In genomic region chr11:88687010-88687409, GRCm38 (mm10) we compare ENCODE assay signal across 13 mouse cellular contexts. TPM values are rescaled to one million over a fixed set of nuclear protein-coding genes. Genes with fewer than 3 reads are reported as not detected.
DNase-seq lines count a peak whose midpoint lies in the region; ATAC-seq and TF ChIP-seq lines count a peak whose summit lies in the region.
"Had no signal": no experiment of that assay in that cellular context is flagged by ENCODE, and none has a peak within 500 bp of the region (broad histone marks: within the 10 kb centered on the region; RNA-seq: fewer than 3 reads in every experiment).

No protein-coding gene starts in this region.

- no peaks in the 10 kb centered on the region for H3K27me3 ChIP-seq in embryonic facial prominence, embryonic 14.5 days (replicated peaks; ENCODE audit: control insufficient read depth, insufficient read depth, low read length)
- H3K27me3 ChIP-seq in embryonic facial prominence, embryonic 10.5 days (replicated peaks; ENCODE audit: low read depth, poor library complexity, severe bottlenecking), result no peaks in the 10 kb centered on the region
- no peaks in the 10 kb centered on the region for H3K27me3 ChIP-seq in ES-Bruce4 (ENCODE audit: control insufficient read depth, insufficient read depth, low read length, poor library complexity, severe bottlenecking)
- H3K27me3 ChIP-seq in kidney, embryonic 16.5 days (ENCODE audit: insufficient read depth, low read length), result no peaks in the 10 kb centered on the region
- H3K27me3 ChIP-seq in lung, postnatal 0 days (replicated peaks; ENCODE audit: insufficient read depth, low read length), result no peaks in the 10 kb centered on the region
- H3K27me3 ChIP-seq: Patski had no signal

- no peak for ATAC-seq in embryonic facial prominence, embryonic 14.5 days (ENCODE audit: low read depth)
- no peak for ATAC-seq in kidney, embryonic 16.5 days (ENCODE audit: low FRiP score, low TSS enrichment)
- ATAC-seq in lung, postnatal 0 days, result peak; percentile 68
- no peak for ATAC-seq in CD4-positive, CD25-positive, alpha-beta regulatory T cell, adult 4 months
- ATAC-seq: Patski had no signal

- intact Hi-C loops in left cerebral cortex, postnatal 10 days (cut with DNase I), result no loop called here

- no peak overlapping the region for H3K9ac ChIP-seq in embryonic facial prominence, embryonic 14.5 days (ENCODE audit: low read depth, low read length)
- peak overlapping the region; percentile 60 for H3K9ac ChIP-seq in ES-Bruce4 (ENCODE audit: low read depth, poor library complexity, severe bottlenecking)
- H3K9ac ChIP-seq in kidney, embryonic 16.5 days (replicated peaks; ENCODE audit: low read length), result 0 out of 2 replicates have a peak overlapping the region, but pooled peaks have one; percentile 3
- no peak overlapping the region for H3K9ac ChIP-seq in lung, postnatal 0 days (replicated peaks; ENCODE audit: low read depth)

- H3K4me1 ChIP-seq in embryonic facial prominence, embryonic 14.5 days (ENCODE audit: control insufficient read depth, insufficient read depth, low read length), result peaks cover 30% of the 10 kb centered on the region
- H3K4me1 ChIP-seq in embryonic facial prominence, embryonic 10.5 days, result peaks cover 95% of the 10 kb centered on the region
- H3K4me1 ChIP-seq in ES-Bruce4 (ENCODE audit: control insufficient read depth, insufficient read depth, low read length), result peaks cover 14% of the 10 kb centered on the region
- H3K4me1 ChIP-seq in kidney, embryonic 16.5 days (ENCODE audit: insufficient read depth, low read length), result peaks cover 95% of the 10 kb centered on the region
- peaks cover 21% of the 10 kb centered on the region; the same call in 1 of the 2 replicates for H3K4me1 ChIP-seq in lung, postnatal 0 days (ENCODE audit: insufficient read depth, low read depth, low read length)

- no peak for TF ChIP-seq EP300 in ES-Bruce4 (IDR thresholded peaks at IDR 0.05; ENCODE audit: insufficient read depth, low read depth, low read length)
- TF ChIP-seq EP300 in lung, postnatal 0 days (IDR thresholded peaks at IDR 0.05), result no peak

- H3K36me3 ChIP-seq in embryonic facial prominence, embryonic 14.5 days (ENCODE audit: control insufficient read depth, insufficient read depth, low read length), result peaks cover 29% of the 10 kb centered on the region
- peaks cover 79% of the 10 kb centered on the region for H3K36me3 ChIP-seq in embryonic facial prominence, embryonic 10.5 days (replicated peaks)
- H3K36me3 ChIP-seq in ES-Bruce4 (ENCODE audit: control insufficient read depth, insufficient read depth, low read length, poor library complexity, severe bottlenecking), result 0 out of 2 replicates have a peak, but pooled peaks cover 6% of the 10 kb centered on the region
- peaks cover 16% of the 10 kb centered on the region for H3K36me3 ChIP-seq in kidney, embryonic 16.5 days (ENCODE audit: insufficient read depth, low read length)
- no peaks in the 10 kb centered on the region for H3K36me3 ChIP-seq in lung, postnatal 0 days (ENCODE audit: insufficient read depth, low read length)

- TF ChIP-seq POLR2A in ES-Bruce4 (IDR thresholded peaks at IDR 0.05; ENCODE audit: insufficient read depth, low read length), result no peak

- 41% methylated on average over 5 of the region's 5 CpGs for WGBS in embryonic facial prominence, embryonic 14.5 days
- WGBS in embryonic facial prominence, embryonic 10.5 days, result 80% methylated on average over 5 of the region's 5 CpGs
- WGBS in kidney, embryonic 16.5 days, result 37% methylated on average over 5 of the region's 5 CpGs
- 55% methylated on average over 5 of the region's 5 CpGs for WGBS in lung, postnatal 0 days

- H3K4me2 ChIP-seq in embryonic facial prominence, embryonic 14.5 days (ENCODE audit: low read depth, low read length), result no peak overlapping the region
- H3K4me2 ChIP-seq in kidney, embryonic 16.5 days (replicated peaks; ENCODE audit: low read depth, low read length), result no peak overlapping the region
- H3K4me2 ChIP-seq in lung, postnatal 0 days (replicated peaks; ENCODE audit: low read depth, low read length), result no peak overlapping the region

- H3K27ac ChIP-seq in embryonic facial prominence, embryonic 14.5 days (replicated peaks; ENCODE audit: low read depth, low read length), result no peak overlapping the region; the same call in 1 of the 2 replicates
- H3K27ac ChIP-seq in embryonic facial prominence, embryonic 10.5 days (replicated peaks), result no peak overlapping the region
- H3K27ac ChIP-seq in ES-Bruce4 (ENCODE audit: insufficient read depth, low read length), result peak overlapping the region; percentile 72
- H3K27ac ChIP-seq in kidney, embryonic 16.5 days (ENCODE audit: low read length), result peak overlapping the region; percentile 80
- peak overlapping the region; percentile 17 for H3K27ac ChIP-seq in lung, postnatal 0 days (ENCODE audit: low read length)

- peak; percentile 43 for DNase-seq in embryonic facial prominence, embryonic 14.5 days (ENCODE audit: low spot score)
- DNase-seq in embryonic facial prominence, embryonic 10.5 days (ENCODE audit: low spot score), result no peak
- DNase-seq in lung, postnatal 0 days (ENCODE audit: low spot score), result peak; percentile 71
- DNase-seq in thymus, postnatal 10 days (ENCODE audit: low spot score in 2 of 2), result no peak
- DNase-seq in left cerebral cortex, postnatal 10 days (ENCODE audit: extremely low spot score in 1 of 2, low spot score in 2 of 2), result no peak
- DNase-seq: cerebellum, adult 9-10 months; gastrocnemius, postnatal 10 days; midbrain, embryonic 14.5 days had no signal

- no peak for TF ChIP-seq CTCF in ES-Bruce4 (IDR thresholded peaks at IDR 0.05; ENCODE audit: low read depth, low read length)
- no peak for TF ChIP-seq CTCF in lung, postnatal 0 days (IDR thresholded peaks at IDR 0.05)

- H3K9me3 ChIP-seq in embryonic facial prominence, embryonic 14.5 days (ENCODE audit: control insufficient read depth, low read length), result no peaks in the 10 kb centered on the region
- H3K9me3 ChIP-seq in embryonic facial prominence, embryonic 10.5 days, result no peaks in the 10 kb centered on the region
- no peaks in the 10 kb centered on the region for H3K9me3 ChIP-seq in ES-Bruce4 (replicated peaks; ENCODE audit: control insufficient read depth, insufficient read depth, low read length, poor library complexity, severe bottlenecking)
- H3K9me3 ChIP-seq in kidney, embryonic 16.5 days (ENCODE audit: low read length), result no peaks in the 10 kb centered on the region
- no peaks in the 10 kb centered on the region for H3K9me3 ChIP-seq in lung, postnatal 0 days (ENCODE audit: low read length)

- H3K4me3 ChIP-seq in embryonic facial prominence, embryonic 14.5 days (ENCODE audit: low read depth, low read length), result no peak overlapping the region
- H3K4me3 ChIP-seq in embryonic facial prominence, embryonic 10.5 days, result no peak overlapping the region
- peak overlapping the region; percentile 63 for H3K4me3 ChIP-seq in ES-Bruce4 (ENCODE audit: low read depth, low read length)
- H3K4me3 ChIP-seq in kidney, embryonic 16.5 days (ENCODE audit: low read length), result no peak overlapping the region
- no peak overlapping the region for H3K4me3 ChIP-seq in lung, postnatal 0 days (ENCODE audit: low read depth, low read length)
- H3K4me3 ChIP-seq: erythroblast, embryonic 14.5 days had no signal

RNA-seq across cellular contexts. Expression of gene Msi2, which starts 31.3 kb away (rescaled TPM):
- 15.2 and 15.9 TPM in 2 replicates for polyA plus RNA-seq in embryonic facial prominence, embryonic 14.5 days (2014; fragmentation: Nextera tagmentation; extraction: Ambion mirVana)
- polyA plus RNA-seq in embryonic facial prominence, embryonic 10.5 days (2016; fragmentation: Nextera tagmentation; extraction: Ambion mirVana), result 20.2 and 22.6 TPM in 2 replicates
- 110 and 111 TPM in 2 replicates for polyA plus RNA-seq in ES-Bruce4 (2011; ENCODE audit: insufficient read depth, insufficient read length, low read depth, missing spikeins)
- 24.3 and 30.0 TPM in 2 replicates for polyA plus RNA-seq in kidney, embryonic 16.5 days (2015; fragmentation: Nextera tagmentation; extraction: Ambion mirVana)
- polyA plus RNA-seq in lung, postnatal 0 days (2015; fragmentation: Nextera tagmentation; extraction: Ambion mirVana), result 12.6 and 13.3 TPM in 2 replicates
- polyA plus RNA-seq in CD4-positive, CD25-positive, alpha-beta regulatory T cell, adult 4 months (2017; shearing (Covaris generic)), result 10 to 100 TPM; 23.8 to 31.3 TPM
- 10 to 100 TPM; 75.5 to 87.5 TPM for total RNA-seq in left cerebral cortex, postnatal 10 days (2021)

Comparison
In these comparisons a context has a peak if more than half of its experiments do, and no peak if none do; other contexts are left out.
1. DNase-seq: peak in embryonic facial prominence, embryonic 14.5 days (single experiment) and lung, postnatal 0 days (single experiment); none in embryonic facial prominence, embryonic 10.5 days (single experiment), thymus, postnatal 10 days (0 of 2) and left cerebral cortex, postnatal 10 days (0 of 2).
2. H3K27ac ChIP-seq: peak in ES-Bruce4 (single experiment), kidney, embryonic 16.5 days (single experiment) and lung, postnatal 0 days (single experiment); none in embryonic facial prominence, embryonic 14.5 days (single experiment) and embryonic facial prominence, embryonic 10.5 days (single experiment).
3. H3K9ac ChIP-seq: peak in ES-Bruce4 (single experiment) and kidney, embryonic 16.5 days (single experiment); none in embryonic facial prominence, embryonic 14.5 days (single experiment) and lung, postnatal 0 days (single experiment).